Mouse (Mus musculus) MEL (cell line): ENCODE measurements around the gene Nup54. TPM values are rescaled to one million over a fixed set of nuclear protein-coding genes. Genes with fewer than 3 reads are reported as not detected.

ENCODE experiments used
- DNase-seq: peaks from one replicate; pipeline ENCODE4 v3.0.0; 2011; ENCODE audit warnings: low read depth, low spot score
- H3K27ac ChIP-seq: 2 replicates; pipeline ENCODE4 v1.5.1; 2012; ENCODE audit warnings: low read depth, mild to moderate bottlenecking, control low read depth, low read length, moderate library complexity; ENCODE audit not compliant: control insufficient read depth
- H3K27me3 ChIP-seq, 2 experiments: fragments of 150-350 bp in 1 of 2; sonication (generic) in 1 of 2; 2 replicates each; pipeline ENCODE4 v1.6.1; 2012; ENCODE audit warnings: low read length in 2 of 2, mild to moderate bottlenecking in 2 of 2, improper control_type of control experiment in 1 of 2, moderate library complexity in 1 of 2; ENCODE audit not compliant: insufficient read depth in 2 of 2, control insufficient read depth in 1 of 2
- H3K36me3 ChIP-seq, 2 experiments: 2 replicates each; pipeline ENCODE4 v1.6.1; 2012 to 2014; ENCODE audit warnings: low read length in 2 of 2, improper control_type of control experiment in 1 of 2, inconsistent platforms in 1 of 2, mild to moderate bottlenecking in 1 of 2; ENCODE audit not compliant: insufficient read depth in 2 of 2, control insufficient read depth in 1 of 2
- H3K4me1 ChIP-seq, 2 experiments: fragments of 150-350 bp in 1 of 2; sonication (generic) in 1 of 2; 2 replicates each; pipeline ENCODE4 v1.6.1; 2012; ENCODE audit warnings: low read length in 2 of 2, improper control_type of control experiment in 1 of 2, mild to moderate bottlenecking in 1 of 2; ENCODE audit not compliant: insufficient read depth in 2 of 2, control insufficient read depth in 1 of 2
- H3K4me3 ChIP-seq, 2 experiments: fragments of 150-350 bp in 1 of 2; sonication (generic) in 1 of 2; 2 replicates each; pipeline ENCODE4 v1.5.1; 2012; ENCODE audit warnings: low read depth in 2 of 2, low read length in 2 of 2, mild to moderate bottlenecking in 2 of 2, moderate library complexity in 2 of 2, control low read depth in 1 of 2, improper control_type of control experiment in 1 of 2; ENCODE audit not compliant: control insufficient read depth in 1 of 2, insufficient read depth in 1 of 2
- H3K79me2 ChIP-seq: 2 replicates; pipeline ENCODE4 v1.6.1; 2012; ENCODE audit warnings: mild to moderate bottlenecking, low read length, moderate library complexity; ENCODE audit not compliant: control insufficient read depth, poor library complexity, insufficient read depth
- H3K9ac ChIP-seq: 2 replicates; pipeline ENCODE4 v1.6.1; 2012; ENCODE audit warnings: low read depth, mild to moderate bottlenecking, control low read depth, low read length, moderate library complexity; ENCODE audit not compliant: control insufficient read depth, poor library complexity, severe bottlenecking
- H3K9me3 ChIP-seq: fragments of 150-350 bp; sonication (generic); replicated peaks from 2 replicates; pipeline ENCODE4 v1.6.1; 2012; ENCODE audit warnings: mild to moderate bottlenecking, low read length, improper control_type of control experiment, moderate library complexity; ENCODE audit not compliant: insufficient read depth
- CHD1 ChIP-seq: IDR thresholded peaks from 2 replicates; pipeline ENCODE4 v1.6.1; 2012; ENCODE audit warnings: low read depth, mild to moderate bottlenecking, inconsistent platforms, low read length, improper control_type of control experiment
- CTCF ChIP-seq, 3 experiments: IDR thresholded peaks in 2 of 3; conservative IDR thresholded peaks in 1 of 3; 2 replicates each; pipeline ENCODE4 v1.5.1; 2011 to 2012; ENCODE audit warnings: low read length in 3 of 3, low read depth in 2 of 3, mild to moderate bottlenecking in 2 of 3, improper control_type of control experiment in 1 of 3, inconsistent platforms in 1 of 3, mixed read lengths in 1 of 3, moderate library complexity in 1 of 3; ENCODE audit not compliant: control insufficient read depth in 1 of 3, insufficient read depth in 1 of 3, poor library complexity in 1 of 3, severe bottlenecking in 1 of 3
- E2F4 ChIP-seq: IDR thresholded peaks from 2 replicates; pipeline ENCODE4 v1.6.1; 2011; ENCODE audit warnings: low read depth, low read length, improper control_type of control experiment, borderline replicate concordance
- ELF1 ChIP-seq: IDR thresholded peaks from 2 replicates; pipeline ENCODE4 v1.6.1; 2014; ENCODE audit warnings: low read depth, mild to moderate bottlenecking, inconsistent platforms, low read length, improper control_type of control experiment, moderate library complexity
- EP300 ChIP-seq, 2 experiments: IDR thresholded peaks; 2 replicates each; pipeline ENCODE4 v1.6.1; 2011; ENCODE audit warnings: improper control_type of control experiment in 2 of 2, low read length in 2 of 2, low read depth in 1 of 2, mild to moderate bottlenecking in 1 of 2
- ETS1 ChIP-seq: IDR thresholded peaks from 2 replicates; pipeline ENCODE4 v1.6.1; 2012; ENCODE audit warnings: low read depth, mild to moderate bottlenecking, inconsistent platforms, low read length, improper control_type of control experiment, moderate library complexity
- GATA1 ChIP-seq: IDR thresholded peaks from 2 replicates; pipeline ENCODE4 v1.6.1; 2011; ENCODE audit warnings: low read depth, low read length, improper control_type of control experiment
- JUND ChIP-seq: IDR thresholded peaks from 2 replicates; pipeline ENCODE4 v1.6.1; 2011; ENCODE audit warnings: low read depth, mild to moderate bottlenecking, improper control_type of control experiment, low read length
- MAZ ChIP-seq: IDR thresholded peaks from 2 replicates; pipeline ENCODE4 v1.6.1; 2012; ENCODE audit warnings: low read depth, mild to moderate bottlenecking, inconsistent platforms, low read length, improper control_type of control experiment
- MEF2A ChIP-seq: IDR thresholded peaks from 2 replicates; pipeline ENCODE4 v1.6.1; 2014; ENCODE audit warnings: low read depth, mild to moderate bottlenecking, inconsistent platforms, low read length, improper control_type of control experiment; ENCODE audit not compliant: poor library complexity, insufficient replicate concordance, severe bottlenecking; ENCODE audit errors: extremely low read depth
- MXI1 ChIP-seq: IDR thresholded peaks from 2 replicates; pipeline ENCODE4 v1.6.1; 2011; ENCODE audit warnings: mild to moderate bottlenecking, low read depth, low read length, improper control_type of control experiment
- MYC ChIP-seq: IDR thresholded peaks from 2 replicates; pipeline ENCODE4 v1.6.1; 2011; ENCODE audit warnings: low read depth, mild to moderate bottlenecking, low read length, improper control_type of control experiment, moderate library complexity
- NELFE ChIP-seq: IDR thresholded peaks from 2 replicates; pipeline ENCODE4 v1.6.1; 2011; ENCODE audit warnings: low read depth, low read length, improper control_type of control experiment
- NRF1 ChIP-seq: IDR thresholded peaks from 2 replicates; pipeline ENCODE4 v1.6.1; 2014; ENCODE audit warnings: low read depth, mild to moderate bottlenecking, inconsistent platforms, low read length, improper control_type of control experiment, moderate library complexity; ENCODE audit not compliant: poor library complexity, insufficient read depth, severe bottlenecking
- POLR2A ChIP-seq, 2 experiments: IDR thresholded peaks; 2 replicates each; pipeline ENCODE4 v1.6.1; 2011 to 2012; ENCODE audit warnings: low read length in 2 of 2, mild to moderate bottlenecking in 2 of 2, control low read depth in 1 of 2, improper control_type of control experiment in 1 of 2, low read depth in 1 of 2, moderate library complexity in 1 of 2; ENCODE audit not compliant: control insufficient read depth in 1 of 2, insufficient read depth in 1 of 2, poor library complexity in 1 of 2
- SIN3A ChIP-seq: IDR thresholded peaks from 2 replicates; pipeline ENCODE4 v1.6.1; 2012; ENCODE audit warnings: low read length, improper control_type of control experiment, inconsistent platforms
- TAL1 ChIP-seq: IDR thresholded peaks from 2 replicates; pipeline ENCODE4 v1.6.1; 2012; ENCODE audit warnings: mild to moderate bottlenecking, inconsistent platforms, low read length, moderate library complexity, mixed read lengths
- TCF12 ChIP-seq: IDR thresholded peaks from 2 replicates; pipeline ENCODE4 v1.6.1; 2014; ENCODE audit warnings: low read depth, mild to moderate bottlenecking, inconsistent platforms, low read length, improper control_type of control experiment, moderate library complexity
- USF1 ChIP-seq: IDR thresholded peaks from 2 replicates; pipeline ENCODE4 v1.6.1; 2014; ENCODE audit warnings: low read depth, mild to moderate bottlenecking, inconsistent platforms, low read length, improper control_type of control experiment, moderate library complexity
- ZC3H11A ChIP-seq: IDR thresholded peaks from 2 replicates; pipeline ENCODE4 v1.6.1; 2012; ENCODE audit warnings: low read depth, mild to moderate bottlenecking, inconsistent platforms, low read length, improper control_type of control experiment
- ZKSCAN1 ChIP-seq: IDR thresholded peaks from 2 replicates; pipeline ENCODE4 v1.6.1; 2012; ENCODE audit warnings: low read depth, mild to moderate bottlenecking, inconsistent platforms, low read length, improper control_type of control experiment, moderate library complexity
- ZNF384 ChIP-seq: IDR thresholded peaks from 2 replicates; pipeline ENCODE4 v1.6.1; 2012; ENCODE audit warnings: low read depth, mild to moderate bottlenecking, inconsistent platforms, low read length, improper control_type of control experiment
- polyA plus RNA-seq, 2 experiments: library from polyadenylated mRNA; stranded (reverse) in 1 of 2; unstranded in 1 of 2; fragments of >175 nt in 1 of 2; fragments of >200 nt in 1 of 2; gene quantifications; 2 replicates each; pipeline versions ENCODE4 v1.2.1 to v1.2.4; 2012; ENCODE audit warnings: low replicate concordance in 2 of 2, low read depth in 1 of 2; ENCODE audit not compliant: insufficient read length in 2 of 2, insufficient read depth in 1 of 2, missing spikeins in 1 of 2
- total RNA-seq: library from RNA; depleted of rRNA; stranded (reverse); fragments of 300-350 nt; gene quantifications from 2 replicates; pipeline ENCODE4 v1.2.3, GENCODE M21; 2012

Gene Nup54
- total and polyA plus RNA-seq, 3 experiments, result 67.5 to 106 TPM; not detected in 1

- no peak overlapping the region for H3K9ac ChIP-seq
- TF ChIP-seq MAZ (no peak), MYC (no peak), NELFE (no peak), ELF1 (no peak), ZKSCAN1 (no peak), CHD1 (no peak), USF1 (0 out of 2 replicates have a peak, but pooled peaks have one; percentile 19), SIN3A (peak; percentile 34; the same call in 1 of the 2 replicates), MEF2A (no peak), NRF1 (no peak), GATA1 (peak; percentile 63), MXI1 (peak; percentile 54; the same call in 1 of the 2 replicates), ZNF384 (peak; percentile 26; the same call in 1 of the 2 replicates), JUND (no peak), EP300 (IDR thresholded peaks at IDR 0.05; ENCODE audit: low read depth in 1 of 2, low read length in 2 of 2) (peak in 1 of 2 experiments; percentile 53; a peak in 1 of 4 replicates), ETS1 (no peak), TCF12 (peak; percentile 54; the same call in 1 of the 2 replicates), TAL1 (peak; percentile 19; the same call in 1 of the 2 replicates), E2F4 (no peak)
- TF ChIP-seq, all 39 proteins: peak for 8
- peaks cover 1 to 3% of the 10 kb centered on the region in 2 experiments; a peak in 2 of 4 replicates for H3K36me3 ChIP-seq
Measured at GRCm38 (mm10) chr5:92457410-92457809, 22.4 kb upstream of the Nup54 start.

DNA sequence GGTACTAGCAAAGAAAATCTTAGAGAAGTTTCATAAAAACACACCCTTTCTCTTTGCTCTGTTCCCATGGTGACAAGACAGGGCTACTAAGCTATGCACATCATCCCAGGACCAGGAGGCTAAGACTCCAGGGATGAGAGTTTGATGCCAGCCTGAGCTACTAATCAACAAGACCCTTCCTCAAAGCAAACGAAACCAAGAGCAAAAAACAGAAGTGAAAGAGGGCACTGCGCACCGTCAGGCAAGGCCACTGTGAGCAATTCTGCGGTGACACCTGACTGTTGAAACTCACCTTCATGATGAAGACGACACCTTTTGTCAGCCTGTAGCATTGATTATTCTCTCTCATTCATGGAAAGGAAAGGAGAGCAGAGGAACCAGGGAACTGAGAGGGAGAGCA, 17.9 kb upstream of the Nup54 start:
- DNase-seq, result no peak
- no peak for TF ChIP-seq POLR2A (IDR thresholded peaks at IDR 0.05; ENCODE audit: control insufficient read depth in 1 of 2, insufficient read depth in 1 of 2, low read depth in 1 of 2, low read length in 2 of 2, poor library complexity in 1 of 2)
- TF ChIP-seq CTCF (IDR thresholded peaks at IDR 0.05 in 2 of 3, conservative IDR thresholded peaks at IDR 0.05 in 1 of 3; ENCODE audit: control insufficient read depth in 1 of 3, insufficient read depth in 1 of 3, low read depth in 2 of 3, low read length in 3 of 3, poor library complexity in 1 of 3, severe bottlenecking in 1 of 3), result no peak
- TF ChIP-seq ZNF384, result no peak
- no peak for TF ChIP-seq ETS1
- no peak for TF ChIP-seq EP300 (IDR thresholded peaks at IDR 0.05; ENCODE audit: low read depth in 1 of 2, low read length in 2 of 2)
- TF ChIP-seq ZC3H11A, result no peak
- no peak for TF ChIP-seq TCF12
- no peak overlapping the region for H3K9ac ChIP-seq
- H3K4me3 ChIP-seq, result no peak overlapping the region
- no peaks in the 10 kb centered on the region for H3K79me2 ChIP-seq
- no peaks in the 10 kb centered on the region for H3K9me3 ChIP-seq
- H3K4me1 ChIP-seq, result peaks cover 0 to 4% of the 10 kb centered on the region in 2 experiments; a peak in 2 of 4 replicates
- H3K27me3 ChIP-seq, result no peaks in the 10 kb centered on the region
- no peak overlapping the region for H3K27ac ChIP-seq
- H3K36me3 ChIP-seq, result peaks cover 3% of the 10 kb centered on the region in 2 experiments; a peak in 2 of 4 replicates

More at GRCm38 (mm10) chr5:92457410-92457809, 22.4 kb upstream of the Nup54 start:
- DNase-seq, result no peak
- H3K27me3 ChIP-seq, result no peaks in the 10 kb centered on the region
- no peak overlapping the region for H3K27ac ChIP-seq
- H3K79me2 ChIP-seq, result no peaks in the 10 kb centered on the region
- peaks cover 0 to 4% of the 10 kb centered on the region in 2 experiments; a peak in 2 of 4 replicates for H3K4me1 ChIP-seq
- no peaks in the 10 kb centered on the region for H3K9me3 ChIP-seq
- no peak overlapping the region for H3K4me3 ChIP-seq
